Comparison of ENCODE assay signal across 29 mouse cellular contexts in the genomic region with DNA sequence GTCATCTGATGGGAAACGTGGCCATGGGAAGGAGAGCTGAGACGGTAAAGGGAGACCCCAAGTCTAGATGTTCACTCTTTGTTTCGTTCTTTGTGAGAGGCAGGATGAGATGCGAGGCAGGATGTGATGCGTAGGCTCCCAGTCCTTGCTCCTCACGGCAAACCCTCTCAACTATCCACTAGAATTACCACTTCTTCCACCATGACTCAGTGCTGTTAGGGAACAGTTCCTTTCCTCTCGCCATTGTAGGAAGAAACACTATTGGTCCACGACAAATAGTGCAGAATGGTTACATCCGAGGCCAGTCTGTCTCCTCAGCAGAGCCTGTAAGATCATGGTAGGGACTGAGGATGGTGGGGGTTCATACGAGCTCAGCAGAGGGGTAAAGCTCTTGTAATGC. TPM values are rescaled to one million over a fixed set of nuclear protein-coding genes. Genes with fewer than 3 reads are reported as not detected.
DNase-seq lines count a peak whose midpoint lies in the region; ATAC-seq and TF ChIP-seq lines count a peak whose summit lies in the region.
"Had no signal": no experiment of that assay in that cellular context is flagged by ENCODE, and none has a peak within 500 bp of the region (broad histone marks: within the 10 kb centered on the region; RNA-seq: fewer than 3 reads in every experiment).

No protein-coding gene starts in this region.

- H3K4me1 ChIP-seq in embryonic facial prominence, embryonic 12.5 days, result no peaks in the 10 kb centered on the region; the same call in 1 of the 2 replicates
- H3K4me1 ChIP-seq in midbrain, postnatal 0 days (ENCODE audit: insufficient read depth, low read length), result no peaks in the 10 kb centered on the region
- H3K4me1 ChIP-seq: forebrain, embryonic 12.5 days; heart, embryonic 12.5 days; heart, embryonic 15.5 days had no signal

- H3K4me2 ChIP-seq in embryonic facial prominence, embryonic 12.5 days (replicated peaks), result no peak overlapping the region
- H3K4me2 ChIP-seq in midbrain, postnatal 0 days (ENCODE audit: low read depth, low read length, poor library complexity, severe bottlenecking), result no peak overlapping the region
- H3K4me2 ChIP-seq: forebrain, embryonic 12.5 days; heart, embryonic 12.5 days; heart, embryonic 15.5 days; hindbrain, embryonic 14.5 days had no signal

- no peaks in the 10 kb centered on the region for H3K27me3 ChIP-seq in embryonic facial prominence, embryonic 12.5 days
- H3K27me3 ChIP-seq in midbrain, postnatal 0 days (ENCODE audit: insufficient read depth, low read length), result no peaks in the 10 kb centered on the region
- H3K27me3 ChIP-seq: forebrain, embryonic 12.5 days; heart, embryonic 15.5 days had no signal

- no peaks in the 10 kb centered on the region for H3K9me3 ChIP-seq in embryonic facial prominence, embryonic 12.5 days
- no peaks in the 10 kb centered on the region for H3K9me3 ChIP-seq in midbrain, postnatal 0 days (ENCODE audit: low read length)
- H3K9me3 ChIP-seq: forebrain, embryonic 12.5 days; heart, embryonic 12.5 days; heart, embryonic 15.5 days had no signal

- H3K9ac ChIP-seq in embryonic facial prominence, embryonic 12.5 days, result no peak overlapping the region
- H3K9ac ChIP-seq in midbrain, postnatal 0 days (replicated peaks; ENCODE audit: low read length, poor library complexity, severe bottlenecking), result no peak overlapping the region
- H3K9ac ChIP-seq: forebrain, embryonic 12.5 days; forebrain, postnatal 0 days; heart, embryonic 12.5 days; heart, embryonic 15.5 days; hindbrain, embryonic 14.5 days had no signal

- no peak for TF ChIP-seq CTCF in midbrain, postnatal 0 days (IDR thresholded peaks at IDR 0.05)

- peaks cover 7% of the 10 kb centered on the region for H3K36me3 ChIP-seq in embryonic facial prominence, embryonic 12.5 days
- H3K36me3 ChIP-seq in midbrain, postnatal 0 days (ENCODE audit: insufficient read depth, low read length), result 0 out of 2 replicates have a peak, but pooled peaks cover 15% of the 10 kb centered on the region
- H3K36me3 ChIP-seq: heart, embryonic 15.5 days had no signal

- H3K4me3 ChIP-seq in embryonic facial prominence, embryonic 12.5 days, result no peak overlapping the region
- no peak overlapping the region for H3K4me3 ChIP-seq in midbrain, postnatal 0 days (ENCODE audit: low read depth, low read length)
- H3K4me3 ChIP-seq: erythroblast, embryonic 14.5 days; forebrain, embryonic 12.5 days; heart, embryonic 12.5 days; heart, embryonic 15.5 days had no signal

- WGBS in embryonic facial prominence, embryonic 12.5 days, result 80% methylated on average over 10 of the region's 10 CpGs
- WGBS in midbrain, postnatal 0 days, result 88% methylated on average over 10 of the region's 10 CpGs

- peak; percentile 84 for ATAC-seq in frontal cortex, adult (ENCODE audit: low TSS enrichment)
- ATAC-seq in embryonic facial prominence, embryonic 12.5 days (ENCODE audit: insufficient number of reproducible peaks, insufficient read depth, low FRiP score, low TSS enrichment), result no peak
- ATAC-seq in midbrain, postnatal 0 days (ENCODE audit: low FRiP score), result no peak
- ATAC-seq: activated CD4-positive, CD25-positive, alpha-beta regulatory T cell, adult 4 months; forebrain, postnatal 0 days; hindbrain, postnatal 0 days; inflammation-experienced regulatory T-cells, adult 6 months; intestine, embryonic 16.5 days had no signal

- DNase-seq in frontal cortex, postnatal 36 days (ENCODE audit: low spot score in 2 of 2), result no peak
- peak; percentile 21 for DNase-seq in right cerebral cortex, adult 18-20 months
- DNase-seq in right cerebral cortex, adult 2 months (ENCODE audit: low spot score in 2 of 2), result no peak
- no peak for DNase-seq in ovary, adult 18-20 months (ENCODE audit: low spot score)
- no peak for DNase-seq in midbrain, postnatal 0 days (ENCODE audit: low spot score)
- no peak for DNase-seq in adrenal gland, postnatal 10 days
- DNase-seq: adrenal gland, adult 8-10 months; adrenal gland, postnatal 36 days; cerebellum, adult 11 months; cerebellum, adult 2 months; cerebellum, adult 9-11 months; cerebellum, postnatal 36 days; forebrain, postnatal 0 days; gastrocnemius, postnatal 14 days; heart, adult 18-20 months; heart, postnatal 14 days; heart, postnatal 4 days; kidney, adult 18-20 months had no signal

- peak overlapping the region; percentile 38 for H3K27ac ChIP-seq in embryonic facial prominence, embryonic 12.5 days
- no peak overlapping the region for H3K27ac ChIP-seq in midbrain, postnatal 0 days (ENCODE audit: low read depth, low read length)
- H3K27ac ChIP-seq: forebrain, embryonic 12.5 days; heart, embryonic 15.5 days; hindbrain, embryonic 14.5 days; hindbrain, postnatal 0 days had no signal

RNA-seq across cellular contexts. Expression of gene Faxc, which starts 56.3 kb away (rescaled TPM):
- polyA plus RNA-seq in embryonic facial prominence, embryonic 12.5 days (2016; fragmentation: Nextera tagmentation; extraction: Ambion mirVana), result 11.2 and 11.9 TPM in 2 replicates
- 64.0 and 91.3 TPM in 2 replicates for total RNA-seq in midbrain, postnatal 0 days (2014; rRNA removed)
- polyA plus RNA-seq in midbrain, postnatal 0 days (2015; fragmentation: Nextera tagmentation; extraction: Ambion mirVana), result 10.8 and 12.2 TPM in 2 replicates
- total RNA-seq in adrenal gland, postnatal 10 days (2021), result 1 to 10 TPM; 5.0 to 6.5 TPM
- polyA plus RNA-seq: activated CD4-positive, CD25-positive, alpha-beta regulatory T cell, adult 4 months; erythroblast, embryonic 14.5 days had no signal
